Mouse (Mus musculus): ENCODE results near the gene Bcor. TPM values are rescaled to one million over a fixed set of nuclear protein-coding genes. Genes with fewer than 3 reads are reported as not detected.

Bcor gene
- polyA plus RNA-seq, 1 experiment from 2014 or later: 27.7 TPM

DNA sequence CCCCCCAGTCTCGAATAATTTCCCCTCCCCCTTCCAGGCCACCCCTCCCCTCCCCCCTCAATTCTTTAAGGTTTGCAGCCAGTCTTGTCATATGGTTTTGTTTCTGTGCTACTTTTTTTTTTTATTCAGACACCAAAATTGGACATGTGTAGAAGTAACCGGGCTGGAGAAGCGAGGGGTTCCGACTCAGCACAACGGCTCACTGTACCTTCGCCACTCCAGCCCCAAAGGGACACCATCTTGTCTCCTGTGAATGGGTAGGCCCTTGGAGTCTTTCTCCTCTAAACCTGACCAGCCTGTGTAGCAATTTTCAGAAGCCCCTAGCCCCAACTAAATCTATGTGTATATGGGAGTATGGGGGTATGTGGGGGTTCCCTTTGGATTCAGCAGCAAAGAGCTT is 157.6 kb downstream of the Bcor start:
- ATAC-seq (ENCODE audit: low FRiP score) (no peak), DNase-seq (ENCODE audit: low spot score, missing footprints) (no peak)
- Histone ChIP-seq H3K9me3 (ENCODE audit: control insufficient read depth, low read length) (no peaks in the 10 kb centered on the region), H3K27ac (ENCODE audit: low read depth, low read length) (no peak overlapping the region), H3K4me2 (no peak overlapping the region), H3K4me3 (ENCODE audit: low read depth, low read length) (no peak overlapping the region), H3K36me3 (ENCODE audit: control insufficient read depth, insufficient read depth, low read length) (no peaks in the 10 kb centered on the region), H3K4me1 (ENCODE audit: control insufficient read depth, insufficient read depth, low read length) (peaks cover 43% of the 10 kb centered on the region), H3K9ac (ENCODE audit: low read length) (no peak overlapping the region), H3K27me3 (ENCODE audit: control insufficient read depth, insufficient read depth, low read length) (peaks cover 68% of the 10 kb centered on the region)
- WGBS: 20% methylated on average over 6 of the region's 6 CpGs

DNA sequence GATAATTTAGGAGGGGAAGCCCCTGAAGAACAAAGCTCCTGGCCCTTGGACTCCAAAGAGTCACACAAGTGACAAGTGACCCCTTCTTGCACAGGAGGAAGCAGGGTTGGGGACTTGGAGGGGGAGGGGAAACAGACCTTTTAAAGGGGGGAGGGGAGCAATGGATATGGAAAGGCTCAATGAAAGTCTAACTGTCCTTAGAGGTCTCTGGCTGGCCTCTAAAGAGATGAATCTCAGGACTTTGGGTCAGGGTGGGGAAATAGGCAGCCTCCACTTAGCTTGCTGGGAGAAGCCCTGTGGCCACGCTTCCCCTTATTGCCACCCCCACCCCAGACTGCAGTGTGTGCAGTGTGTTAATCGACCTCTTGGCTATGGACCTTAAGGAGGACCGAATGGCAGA is 158.2 kb downstream of the Bcor start:
- no peak overlapping the region for H3K4me3 ChIP-seq (ENCODE audit: low read depth, low read length)
- WGBS: 2% methylated on average over 3 of the region's 3 CpGs
- peaks cover 67% of the 10 kb centered on the region for H3K27me3 ChIP-seq (ENCODE audit: control insufficient read depth, insufficient read depth, low read length)
- H3K27ac ChIP-seq (ENCODE audit: low read depth, low read length): peak overlapping the region; percentile 40; the same call in 1 of the 2 replicates
- no peaks in the 10 kb centered on the region for H3K9me3 ChIP-seq (ENCODE audit: control insufficient read depth, low read length)
- DNase-seq (ENCODE audit: low spot score, missing footprints): no peak
- ATAC-seq (ENCODE audit: low FRiP score): no peak
- no peak overlapping the region for H3K4me2 ChIP-seq
- no peak overlapping the region for H3K9ac ChIP-seq (ENCODE audit: low read length)
- H3K4me1 ChIP-seq (ENCODE audit: control insufficient read depth, insufficient read depth, low read length): peaks cover 43% of the 10 kb centered on the region
- H3K36me3 ChIP-seq (ENCODE audit: control insufficient read depth, insufficient read depth, low read length): no peaks in the 10 kb centered on the region

DNA sequence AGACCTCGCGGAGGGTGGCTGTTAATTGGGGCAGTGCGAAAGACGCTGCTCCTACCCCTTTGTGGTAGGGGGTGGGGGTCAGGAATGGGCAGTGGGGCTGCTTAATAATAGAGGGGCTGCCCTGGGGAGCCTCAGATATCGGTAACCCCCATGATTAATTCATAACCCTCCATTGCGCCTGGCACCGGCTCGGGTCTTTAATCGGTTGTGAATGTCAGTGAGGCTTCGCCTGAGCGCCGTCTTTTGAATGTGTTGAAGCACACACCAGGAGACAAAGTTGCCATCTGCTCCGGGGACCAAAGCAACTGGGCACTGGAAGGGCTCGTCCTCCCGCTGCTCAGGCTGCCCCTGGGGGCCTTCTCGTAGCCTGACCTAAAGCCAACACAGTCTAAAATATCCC is 158.8 kb downstream of the Bcor start:
- ATAC-seq (ENCODE audit: low FRiP score) (peak; percentile 28), DNase-seq (ENCODE audit: low spot score, missing footprints) (peak; percentile 91)
- 3% methylated on average over 16 of the region's 16 CpGs for WGBS
- Histone ChIP-seq H3K9ac (ENCODE audit: low read length) (no peak overlapping the region), H3K36me3 (ENCODE audit: control insufficient read depth, insufficient read depth, low read length) (no peaks in the 10 kb centered on the region), H3K4me2 (peak overlapping the region; percentile 27), H3K27ac (ENCODE audit: low read depth, low read length) (peak overlapping the region; percentile 61), H3K4me3 (ENCODE audit: low read depth, low read length) (no peak overlapping the region), H3K27me3 (ENCODE audit: control insufficient read depth, insufficient read depth, low read length) (peaks cover 64% of the 10 kb centered on the region), H3K4me1 (ENCODE audit: control insufficient read depth, insufficient read depth, low read length) (peaks cover 43% of the 10 kb centered on the region), H3K9me3 (ENCODE audit: control insufficient read depth, low read length) (no peaks in the 10 kb centered on the region)

DNA sequence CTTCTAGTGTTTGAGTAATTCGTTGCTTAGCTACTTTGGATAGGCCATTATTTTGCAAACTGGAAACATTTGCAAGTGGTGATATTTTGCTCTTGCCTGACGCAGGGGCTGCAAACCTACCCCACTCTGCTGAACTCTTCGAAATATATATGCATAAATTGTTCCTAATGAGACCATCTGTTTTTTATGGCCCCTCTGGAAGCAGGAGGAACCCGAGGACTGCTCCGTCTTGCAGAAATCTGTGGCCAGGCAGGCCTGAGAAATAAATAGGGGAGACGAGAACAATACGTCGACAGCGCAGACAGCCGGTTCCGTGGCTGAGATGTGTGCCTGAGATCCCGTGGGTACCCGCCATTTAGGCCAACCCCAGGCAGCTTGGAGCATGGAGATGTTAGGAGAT is 159.5 kb downstream of the Bcor start:
- Histone ChIP-seq H3K27ac (ENCODE audit: low read depth, low read length) (peak overlapping the region; percentile 61), H3K4me2 (peak overlapping the region; percentile 3; the same call in 1 of the 2 replicates), H3K9ac (ENCODE audit: low read length) (no peak overlapping the region)

DNA sequence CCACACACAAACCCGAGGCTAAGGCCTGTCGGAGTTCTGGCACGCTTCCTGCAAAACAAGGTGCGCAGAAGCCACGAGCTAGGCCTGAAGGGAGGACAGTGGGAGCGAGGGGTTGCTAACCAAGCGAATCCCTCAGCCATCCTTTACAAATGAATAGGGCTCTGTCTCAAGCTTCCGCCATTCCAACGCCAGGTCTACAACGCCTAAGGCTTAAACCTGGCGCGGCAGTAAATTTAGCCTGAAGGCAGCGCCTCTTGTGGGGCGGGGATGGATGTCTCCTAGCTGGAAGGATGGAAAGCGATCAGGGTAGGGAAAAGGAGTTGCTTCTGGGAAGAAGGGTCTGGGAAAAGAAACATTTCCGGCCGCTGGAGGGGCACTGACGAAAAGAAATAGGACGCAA is 160.2 kb downstream of the Bcor start:
- H3K27ac ChIP-seq (ENCODE audit: low read depth, low read length): peak overlapping the region; percentile 54; the same call in 1 of the 2 replicates
- no peak overlapping the region for H3K9ac ChIP-seq (ENCODE audit: low read length)
- no peak overlapping the region for H3K4me3 ChIP-seq (ENCODE audit: low read depth, low read length)
- no peaks in the 10 kb centered on the region for H3K9me3 ChIP-seq (ENCODE audit: control insufficient read depth, low read length)
- no peaks in the 10 kb centered on the region for H3K36me3 ChIP-seq (ENCODE audit: control insufficient read depth, insufficient read depth, low read length)
- peak overlapping the region; percentile 47; the same call in 1 of the 2 replicates for H3K4me2 ChIP-seq
- DNase-seq (ENCODE audit: low spot score, missing footprints) (peak; percentile 94), ATAC-seq (ENCODE audit: low FRiP score) (no peak)
- peaks cover 40% of the 10 kb centered on the region for H3K4me1 ChIP-seq (ENCODE audit: control insufficient read depth, insufficient read depth, low read length)
- peaks cover 53% of the 10 kb centered on the region for H3K27me3 ChIP-seq (ENCODE audit: control insufficient read depth, insufficient read depth, low read length)
- WGBS: 5% methylated on average over 19 of the region's 19 CpGs

More for the DNA sequence above, 159.5 kb downstream of the Bcor start:
- peak; percentile 88 for DNase-seq (ENCODE audit: low spot score, missing footprints)
- ATAC-seq (ENCODE audit: low FRiP score): no peak
- peaks cover 57% of the 10 kb centered on the region for H3K27me3 ChIP-seq (ENCODE audit: control insufficient read depth, insufficient read depth, low read length)
- H3K9me3 ChIP-seq (ENCODE audit: control insufficient read depth, low read length): no peaks in the 10 kb centered on the region
- no peaks in the 10 kb centered on the region for H3K36me3 ChIP-seq (ENCODE audit: control insufficient read depth, insufficient read depth, low read length)
- WGBS: 7% methylated on average over 13 of the region's 13 CpGs
- H3K4me1 ChIP-seq (ENCODE audit: control insufficient read depth, insufficient read depth, low read length): peaks cover 43% of the 10 kb centered on the region
- no peak overlapping the region for H3K4me3 ChIP-seq (ENCODE audit: low read depth, low read length)

DNA sequence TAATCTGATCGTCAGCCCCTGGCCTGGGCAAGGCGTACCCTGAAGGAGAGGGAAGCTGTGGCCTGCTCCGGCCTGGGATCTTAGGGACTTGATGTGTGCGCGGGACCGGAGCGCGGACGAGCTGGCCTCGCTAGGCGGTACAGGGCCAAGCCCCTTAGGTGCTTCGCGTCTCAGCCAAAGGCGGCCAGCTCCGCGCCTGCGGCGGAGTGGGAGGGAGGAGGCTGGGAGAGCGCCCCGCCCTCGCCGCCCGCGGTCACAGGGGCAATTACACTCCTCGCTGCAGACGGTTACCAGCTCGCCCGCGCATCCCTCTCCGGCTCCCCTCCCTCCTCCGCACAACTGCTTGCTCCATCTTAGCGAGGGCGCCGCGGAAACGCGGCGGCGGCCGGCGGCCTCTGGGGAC is 161.2 kb downstream of the Bcor start:
- no peaks in the 10 kb centered on the region for H3K36me3 ChIP-seq (ENCODE audit: control insufficient read depth, insufficient read depth, low read length)
- peak overlapping the region; percentile 54 for H3K9ac ChIP-seq (ENCODE audit: low read length)
- ATAC-seq (ENCODE audit: low FRiP score) (peak; percentile 82), DNase-seq (ENCODE audit: low spot score, missing footprints) (peak; percentile 92)
- H3K4me3 ChIP-seq (ENCODE audit: low read depth, low read length): peak overlapping the region; percentile 17; the same call in 1 of the 2 replicates
- under 1% methylated on average over 27 of the region's 41 CpGs for WGBS
- H3K27ac ChIP-seq (ENCODE audit: low read depth, low read length): peak overlapping the region; percentile 57; the same call in 1 of the 2 replicates
- H3K9me3 ChIP-seq (ENCODE audit: control insufficient read depth, low read length): no peaks in the 10 kb centered on the region
- H3K4me1 ChIP-seq (ENCODE audit: control insufficient read depth, insufficient read depth, low read length): peaks cover 36% of the 10 kb centered on the region
- H3K4me2 ChIP-seq: peak overlapping the region; percentile 47
- H3K27me3 ChIP-seq (ENCODE audit: control insufficient read depth, insufficient read depth, low read length): peaks cover 49% of the 10 kb centered on the region

DNA sequence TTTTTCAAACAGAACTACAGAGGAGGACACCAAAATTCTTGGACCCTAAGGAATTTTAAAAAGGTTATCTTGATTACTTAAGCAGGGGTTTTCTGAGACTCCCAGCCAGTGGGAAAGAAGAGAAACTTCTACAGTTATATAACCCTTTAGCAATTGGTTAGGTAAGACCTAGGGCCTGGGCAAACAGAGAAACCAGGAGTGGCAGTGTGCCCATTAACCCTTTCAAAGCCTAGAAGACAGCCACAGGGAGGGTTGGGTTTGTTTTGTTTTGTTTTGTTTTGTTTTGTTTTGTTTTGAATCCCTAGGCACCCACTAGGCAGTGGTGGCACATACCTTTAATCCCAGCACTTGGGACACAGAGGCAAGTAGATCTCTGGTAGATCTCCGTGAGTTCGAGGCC is 163.3 kb downstream of the Bcor start:
- Histone ChIP-seq H3K36me3 (ENCODE audit: control insufficient read depth, insufficient read depth, low read length) (no peaks in the 10 kb centered on the region), H3K9me3 (ENCODE audit: control insufficient read depth, low read length) (no peaks in the 10 kb centered on the region), H3K27ac (ENCODE audit: low read depth, low read length) (no peak overlapping the region), H3K4me1 (ENCODE audit: control insufficient read depth, insufficient read depth, low read length) (peaks cover 19% of the 10 kb centered on the region), H3K4me2 (no peak overlapping the region), H3K4me3 (ENCODE audit: low read depth, low read length) (no peak overlapping the region), H3K27me3 (ENCODE audit: control insufficient read depth, insufficient read depth, low read length) (peaks cover 35% of the 10 kb centered on the region), H3K9ac (ENCODE audit: low read length) (no peak overlapping the region)
- 76% methylated on average over 2 of the region's 2 CpGs for WGBS
- ATAC-seq (ENCODE audit: low FRiP score) (no peak), DNase-seq (ENCODE audit: low spot score, missing footprints) (no peak)

DNA sequence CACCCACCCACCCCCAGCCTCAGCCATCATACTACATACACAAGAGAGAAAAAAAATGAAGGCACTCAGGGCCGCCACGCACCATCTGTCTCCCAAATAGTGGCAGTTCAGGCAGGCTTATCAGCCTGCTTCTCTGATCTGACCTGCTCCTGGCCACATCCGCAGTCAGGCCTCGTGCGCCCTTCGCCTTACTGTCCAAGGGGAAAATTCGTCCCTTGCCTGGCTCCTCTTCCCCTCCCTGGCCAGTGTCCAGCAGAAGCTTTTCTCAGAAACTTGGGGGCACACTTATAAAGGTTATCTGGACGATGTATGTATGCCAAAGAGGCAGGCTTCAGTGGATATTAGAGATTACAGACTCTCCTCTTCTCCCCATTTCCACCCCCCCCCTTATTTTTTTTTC is 163.7 kb downstream of the Bcor start:
- Histone ChIP-seq H3K4me1 (ENCODE audit: control insufficient read depth, insufficient read depth, low read length) (peaks cover 16% of the 10 kb centered on the region), H3K9me3 (ENCODE audit: control insufficient read depth, low read length) (no peaks in the 10 kb centered on the region), H3K4me3 (ENCODE audit: low read depth, low read length) (no peak overlapping the region), H3K36me3 (ENCODE audit: control insufficient read depth, insufficient read depth, low read length) (no peaks in the 10 kb centered on the region), H3K9ac (ENCODE audit: low read length) (no peak overlapping the region), H3K27ac (ENCODE audit: low read depth, low read length) (no peak overlapping the region), H3K27me3 (ENCODE audit: control insufficient read depth, insufficient read depth, low read length) (peaks cover 32% of the 10 kb centered on the region), H3K4me2 (no peak overlapping the region)
- DNase-seq (ENCODE audit: low spot score, missing footprints) (no peak), ATAC-seq (ENCODE audit: low FRiP score) (no peak)
- WGBS: 77% methylated on average over 8 of the region's 8 CpGs

DNA sequence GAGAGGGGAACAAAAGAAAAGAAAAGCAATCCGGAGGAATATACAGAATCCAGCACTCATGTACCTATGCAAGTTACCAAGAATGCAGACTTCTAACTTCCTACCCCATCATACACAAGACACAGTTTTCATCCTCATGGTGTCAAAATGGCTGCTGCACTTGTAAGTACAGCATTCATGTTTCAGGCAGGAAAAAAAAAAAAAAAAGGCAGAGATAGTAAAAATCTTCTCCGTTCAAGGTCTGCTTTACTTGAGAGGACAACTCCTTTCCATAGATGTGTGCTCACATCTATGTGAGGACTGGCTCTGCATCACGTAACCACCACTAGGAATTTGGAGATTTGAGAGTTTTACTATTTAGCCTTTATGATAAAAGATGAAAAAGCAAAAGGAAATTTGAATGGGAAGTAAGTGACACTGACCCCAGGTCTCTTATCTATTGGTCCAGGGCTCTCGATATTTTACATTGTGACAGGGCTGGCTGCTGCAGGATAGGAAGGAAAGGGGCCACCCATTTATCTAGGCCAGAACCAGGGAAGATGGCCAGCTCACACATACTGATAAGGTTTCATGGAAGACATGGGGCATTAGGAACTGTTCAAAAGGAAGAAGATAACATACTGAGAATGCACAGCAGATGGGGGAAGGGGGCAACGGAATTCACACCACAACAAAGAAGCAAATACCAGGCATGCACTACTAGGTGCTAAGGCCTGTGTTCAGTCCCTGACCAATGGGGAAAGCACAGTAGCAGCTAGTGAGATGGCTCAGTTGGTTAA is 166.3 kb downstream of the Bcor start:
- H3K9me3 ChIP-seq (ENCODE audit: control insufficient read depth, low read length): no peaks in the 10 kb centered on the region
- H3K4me1 ChIP-seq (ENCODE audit: control insufficient read depth, insufficient read depth, low read length): peaks cover 3% of the 10 kb centered on the region; the same call in 1 of the 2 replicates
- peaks cover 12% of the 10 kb centered on the region for H3K27me3 ChIP-seq (ENCODE audit: control insufficient read depth, insufficient read depth, low read length)
- H3K27ac ChIP-seq (ENCODE audit: low read depth, low read length): no peak overlapping the region
- DNase-seq (ENCODE audit: low spot score, missing footprints) (no peak), ATAC-seq (ENCODE audit: low FRiP score) (no peak)
- H3K4me2 ChIP-seq: no peak overlapping the region
- WGBS: 84% methylated on average over 5 of the region's 5 CpGs
- no peak overlapping the region for H3K9ac ChIP-seq (ENCODE audit: low read length)
- no peaks in the 10 kb centered on the region for H3K36me3 ChIP-seq (ENCODE audit: control insufficient read depth, insufficient read depth, low read length)
- H3K4me3 ChIP-seq (ENCODE audit: low read depth, low read length): no peak overlapping the region
